8 mouse cellular contexts compared by ENCODE assay signal in genomic region chr1:33875691-33876090, GRCm38 (mm10). TPM values are rescaled to one million over a fixed set of nuclear protein-coding genes. Genes with fewer than 3 reads are reported as not detected.
A peak's percentile ranks its signal among the peaks of the same experiment; 100 is the strongest.
DNase-seq lines count a peak whose midpoint lies in the region; ATAC-seq and TF ChIP-seq lines count a peak whose summit lies in the region.

No protein-coding gene starts in this region.

- no peaks in the 10 kb centered on the region for H3K9me3 ChIP-seq in forebrain, embryonic 10.5 days
- no peaks in the 10 kb centered on the region for H3K9me3 ChIP-seq in forebrain, embryonic 15.5 days
- H3K9me3 ChIP-seq in lung, embryonic 14.5 days (ENCODE audit: low read depth, low read length) = no peaks in the 10 kb centered on the region

- no peaks in the 10 kb centered on the region for H3K36me3 ChIP-seq in forebrain, embryonic 10.5 days (replicated peaks)
- H3K36me3 ChIP-seq in forebrain, embryonic 15.5 days = no peaks in the 10 kb centered on the region
- no peaks in the 10 kb centered on the region for H3K36me3 ChIP-seq in lung, embryonic 14.5 days (ENCODE audit: insufficient read depth)

- H3K27me3 ChIP-seq in forebrain, embryonic 10.5 days (ENCODE audit: poor library complexity, severe bottlenecking) = no peaks in the 10 kb centered on the region
- H3K27me3 ChIP-seq in forebrain, embryonic 15.5 days = no peaks in the 10 kb centered on the region
- H3K27me3 ChIP-seq in lung, embryonic 14.5 days (ENCODE audit: insufficient read depth, low read length) = no peaks in the 10 kb centered on the region

- no peak overlapping the region for H3K4me2 ChIP-seq in forebrain, embryonic 15.5 days (replicated peaks)
- H3K4me2 ChIP-seq in lung, embryonic 14.5 days = no peak overlapping the region

- H3K9ac ChIP-seq in forebrain, embryonic 15.5 days (replicated peaks) = no peak overlapping the region
- H3K9ac ChIP-seq in lung, embryonic 14.5 days = no peak overlapping the region

- no peak overlapping the region for H3K27ac ChIP-seq in forebrain, embryonic 10.5 days
- no peak overlapping the region for H3K27ac ChIP-seq in forebrain, embryonic 15.5 days (replicated peaks)
- H3K27ac ChIP-seq in lung, embryonic 14.5 days (ENCODE audit: low read depth) = no peak overlapping the region

- DNase-seq in forebrain, embryonic 10.5 days (ENCODE audit: extremely low spot score, low spot score) = peak; percentile 18
- DNase-seq in lung, embryonic 14.5 days = peak; percentile 49
- no peak for DNase-seq in lung, postnatal 25 days (ENCODE audit: low spot score)
- DNase-seq in WW6 (ENCODE audit: low read depth, low spot score) = peak; percentile 33
- peak; percentile 70 for DNase-seq in induced T-regulatory cell, adult 2 months (ENCODE audit: low read depth)
- DNase-seq in gastrocnemius, postnatal 25 days = no peak

- H3K4me1 ChIP-seq in forebrain, embryonic 10.5 days = no peaks in the 10 kb centered on the region
- no peaks in the 10 kb centered on the region for H3K4me1 ChIP-seq in forebrain, embryonic 15.5 days
- H3K4me1 ChIP-seq in lung, embryonic 14.5 days (ENCODE audit: insufficient read depth) = no peaks in the 10 kb centered on the region

- ATAC-seq in forebrain, embryonic 15.5 days (replicated peaks) = no peak
- ATAC-seq in lung, embryonic 14.5 days (ENCODE audit: insufficient read depth) = no peak
- no peak for ATAC-seq in frontal cortex, adult (ENCODE audit: low TSS enrichment)

- no peak overlapping the region for H3K4me3 ChIP-seq in forebrain, embryonic 10.5 days
- no peak overlapping the region for H3K4me3 ChIP-seq in forebrain, embryonic 15.5 days
- no peak overlapping the region for H3K4me3 ChIP-seq in lung, embryonic 14.5 days (ENCODE audit: low read depth, low read length)

- TF ChIP-seq CTCF in lung, embryonic 14.5 days (IDR thresholded peaks at IDR 0.05; ENCODE audit: low read depth) = peak; percentile 31; the same call in 1 of the 2 replicates

- 47% methylated on average over 6 of the region's 6 CpGs for WGBS in forebrain, embryonic 10.5 days
- WGBS in forebrain, embryonic 15.5 days = 45% methylated on average over 6 of the region's 6 CpGs
- WGBS in lung, embryonic 14.5 days = 52% methylated on average over 6 of the region's 6 CpGs

RNA-seq across cellular contexts. Expression of gene Bend6, which starts 31.9 kb away (rescaled TPM):
- polyA plus RNA-seq in forebrain, embryonic 10.5 days (2016; fragmentation: Nextera tagmentation; extraction: Ambion mirVana) = 1.5 and 2.0 TPM in 2 replicates
- 42.8 and 47.1 TPM in 2 replicates for polyA plus RNA-seq in forebrain, embryonic 15.5 days (2015; fragmentation: Nextera tagmentation; extraction: Ambion mirVana)
- polyA plus RNA-seq in lung, embryonic 14.5 days (2014; fragmentation: Nextera tagmentation; extraction: Ambion mirVana) = 0.21 and 1.0 TPM in 2 replicates
- total RNA-seq in gastrocnemius, postnatal 25 days (2021) = 1 to 10 TPM; 1.0 to 1.3 TPM

RNA-seq across cellular contexts. Expression of gene Dst, which starts 32.3 kb away (rescaled TPM):
- 11.3 and 11.9 TPM in 2 replicates for polyA plus RNA-seq in forebrain, embryonic 10.5 days (2016; fragmentation: Nextera tagmentation; extraction: Ambion mirVana)
- polyA plus RNA-seq in forebrain, embryonic 15.5 days (2015; fragmentation: Nextera tagmentation; extraction: Ambion mirVana) = 34.8 and 35.2 TPM in 2 replicates
- polyA plus RNA-seq in lung, embryonic 14.5 days (2014; fragmentation: Nextera tagmentation; extraction: Ambion mirVana) = 15.6 and 16.1 TPM in 2 replicates
- total RNA-seq in gastrocnemius, postnatal 25 days (2021) = 100 to 1,000 TPM; 184 to 215 TPM

Comparison
In these comparisons a context has a peak if more than half of its experiments do, and no peak if none do; other contexts are left out.
1. DNase-seq: peak in forebrain, embryonic 10.5 days (single experiment), lung, embryonic 14.5 days (single experiment), WW6 (single experiment) and induced T-regulatory cell, adult 2 months (single experiment); none in lung, postnatal 25 days (single experiment) and gastrocnemius, postnatal 25 days (single experiment).
2. RNA of gene Bend6, which starts 31.9 kb away (polyA plus RNA-seq): 42.8 to 47.1 TPM in forebrain, embryonic 15.5 days; 1.5 to 2.0 TPM in forebrain, embryonic 10.5 days and 0.21 to 1.0 TPM in lung, embryonic 14.5 days; every median in the first group is over 10 times any median in the second.